Mouse (Mus musculus): Measurements from ENCODE around the gene Coq10a. TPM values are rescaled to one million over a fixed set of nuclear protein-coding genes. Genes with fewer than 3 reads are reported as not detected.
"Not testable (repeated sequence)": the region's sequence is repeated elsewhere in the genome, so short reads cannot be mapped to it uniquely, and the experiment has no call there.

Gene Coq10a
- polyA plus RNA-seq, 1 experiment, result 18.7 TPM

GRCm38 (mm10) chr10:128338415-128338814 is 30.4 kb downstream of the Coq10a start:
- Histone ChIP-seq H3K27ac (ENCODE audit: insufficient read depth, low read length) (peak overlapping the region; percentile 63), H3K4me3 (ENCODE audit: low read depth, low read length) (peak overlapping the region; percentile 98), H3K9ac (ENCODE audit: low read depth, poor library complexity, severe bottlenecking) (peak overlapping the region; percentile 92), H3K36me3 (ENCODE audit: control insufficient read depth, insufficient read depth, low read length, poor library complexity, severe bottlenecking) (peaks cover 23% of the 10 kb centered on the region), H3K9me3 (replicated peaks; ENCODE audit: control insufficient read depth, insufficient read depth, low read length, poor library complexity, severe bottlenecking) (no peaks in the 10 kb centered on the region), H3K27me3 (ENCODE audit: control insufficient read depth, insufficient read depth, low read length, poor library complexity, severe bottlenecking) (no peaks in the 10 kb centered on the region), H3K4me1 (ENCODE audit: control insufficient read depth, insufficient read depth, low read length) (no peaks in the 10 kb centered on the region)
- TF ChIP-seq EP300 (IDR thresholded peaks at IDR 0.05; ENCODE audit: insufficient read depth, low read depth, low read length) (no peak), POLR2A (IDR thresholded peaks at IDR 0.05; ENCODE audit: insufficient read depth, low read length) (no peak), CTCF (IDR thresholded peaks at IDR 0.05; ENCODE audit: low read depth, low read length) (no peak)

DNA sequence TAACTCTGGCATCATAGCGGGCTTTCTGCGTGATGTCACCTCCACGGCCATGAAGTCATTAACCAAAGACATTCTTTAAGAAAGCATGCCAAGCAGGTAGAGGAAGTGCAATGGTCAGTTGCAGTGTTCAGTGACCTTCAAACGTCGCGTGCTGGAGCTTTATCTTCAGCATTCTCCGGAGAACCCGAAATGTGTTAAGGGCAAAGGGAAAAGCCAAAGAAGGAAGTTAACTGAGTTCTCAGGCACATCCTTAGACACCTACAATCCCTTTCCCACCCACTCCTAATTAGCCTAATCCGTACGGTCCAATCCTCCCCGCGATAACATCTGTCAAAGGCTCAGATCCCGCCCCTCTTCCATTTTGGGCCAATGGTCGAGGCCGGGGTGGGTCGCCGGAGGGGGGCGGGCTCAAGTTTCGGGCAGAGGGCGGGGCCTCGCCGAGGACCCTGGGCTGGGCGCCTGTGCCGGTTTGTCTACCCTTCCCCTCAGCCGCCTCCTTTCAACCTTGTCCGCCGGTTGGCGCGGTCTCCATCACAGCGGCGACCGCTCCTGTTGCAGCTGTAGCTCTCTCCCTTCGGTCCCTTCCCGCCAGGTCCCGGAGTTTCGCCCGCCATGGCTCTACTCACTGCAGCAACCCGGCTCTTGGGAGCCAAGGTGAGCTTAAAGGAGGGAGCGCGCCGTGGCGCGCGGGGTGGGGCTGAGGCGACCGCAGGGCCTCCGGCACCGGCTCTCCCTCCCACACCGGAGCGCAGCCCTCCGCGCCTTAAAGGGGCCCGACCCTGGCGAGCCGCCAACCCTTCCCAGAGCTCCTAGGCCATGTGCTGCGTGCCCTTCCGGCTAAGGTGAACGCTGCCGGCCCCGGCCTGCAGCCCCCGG is 31.3 kb downstream of the Coq10a start, which contains the start of gene Cs:
Cs (plus strand) TSS at position 429 of the 876 bp plus-strand sequence.
- Histone ChIP-seq H3K4me1 (ENCODE audit: control insufficient read depth, insufficient read depth, low read length) (no peaks in the 10 kb centered on the region), H3K36me3 (ENCODE audit: control insufficient read depth, insufficient read depth, low read length, poor library complexity, severe bottlenecking) (peaks cover 21% of the 10 kb centered on the region), H3K9ac (ENCODE audit: low read depth, poor library complexity, severe bottlenecking) (peak within 1 kb of the TSS; percentile 92), H3K9me3 (replicated peaks; ENCODE audit: control insufficient read depth, insufficient read depth, low read length, poor library complexity, severe bottlenecking) (no peaks in the 10 kb centered on the region), H3K27ac (ENCODE audit: insufficient read depth, low read length) (peak within 1 kb of the TSS; percentile 77), H3K4me3 (ENCODE audit: low read depth, low read length) (peak within 1 kb of the TSS; percentile 99), H3K27me3 (ENCODE audit: control insufficient read depth, insufficient read depth, low read length, poor library complexity, severe bottlenecking) (no peaks in the 10 kb centered on the region)
- TF ChIP-seq EP300 (IDR thresholded peaks at IDR 0.05; ENCODE audit: insufficient read depth, low read depth, low read length) (no peak), CTCF (IDR thresholded peaks at IDR 0.05; ENCODE audit: low read depth, low read length) (no peak), POLR2A (IDR thresholded peaks at IDR 0.05; ENCODE audit: insufficient read depth, low read length) (peak; percentile 88)

- H3K4me1 ChIP-seq (ENCODE audit: control insufficient read depth, insufficient read depth, low read length), result no peaks in the 10 kb centered on the region
- no peak overlapping the region for H3K4me3 ChIP-seq (ENCODE audit: low read depth, low read length)
- no peaks in the 10 kb centered on the region for H3K9me3 ChIP-seq (replicated peaks; ENCODE audit: control insufficient read depth, insufficient read depth, low read length, poor library complexity, severe bottlenecking)
- no peak overlapping the region for H3K27ac ChIP-seq (ENCODE audit: insufficient read depth, low read length)
- TF ChIP-seq POLR2A (IDR thresholded peaks at IDR 0.05; ENCODE audit: insufficient read depth, low read length) (no peak), CTCF (IDR thresholded peaks at IDR 0.05; ENCODE audit: low read depth, low read length) (no peak), EP300 (IDR thresholded peaks at IDR 0.05; ENCODE audit: insufficient read depth, low read depth, low read length) (no peak)
- peak overlapping the region; percentile 57 for H3K9ac ChIP-seq (ENCODE audit: low read depth, poor library complexity, severe bottlenecking)
- H3K36me3 ChIP-seq (ENCODE audit: control insufficient read depth, insufficient read depth, low read length, poor library complexity, severe bottlenecking), result peaks cover 14% of the 10 kb centered on the region
- no peaks in the 10 kb centered on the region for H3K27me3 ChIP-seq (ENCODE audit: control insufficient read depth, insufficient read depth, low read length, poor library complexity, severe bottlenecking)
Observed at GRCm38 (mm10) chr10:128336597-128336996, 32.2 kb downstream of the Coq10a start.

- TF ChIP-seq CTCF (IDR thresholded peaks at IDR 0.05; ENCODE audit: low read depth, low read length), result no peak
- TF ChIP-seq POLR2A (IDR thresholded peaks at IDR 0.05; ENCODE audit: insufficient read depth, low read length), result no peak
- no peak for TF ChIP-seq EP300 (IDR thresholded peaks at IDR 0.05; ENCODE audit: insufficient read depth, low read depth, low read length)
- Histone ChIP-seq H3K4me3 (ENCODE audit: low read depth, low read length) (no peak overlapping the region), H3K9me3 (replicated peaks; ENCODE audit: control insufficient read depth, insufficient read depth, low read length, poor library complexity, severe bottlenecking) (no peaks in the 10 kb centered on the region), H3K27ac (ENCODE audit: insufficient read depth, low read length) (no peak overlapping the region), H3K9ac (ENCODE audit: low read depth, poor library complexity, severe bottlenecking) (no peak overlapping the region; the same call in 1 of the 2 replicates), H3K36me3 (ENCODE audit: control insufficient read depth, insufficient read depth, low read length, poor library complexity, severe bottlenecking) (peaks cover 10% of the 10 kb centered on the region), H3K4me1 (ENCODE audit: control insufficient read depth, insufficient read depth, low read length) (no peaks in the 10 kb centered on the region), H3K27me3 (ENCODE audit: control insufficient read depth, insufficient read depth, low read length, poor library complexity, severe bottlenecking) (no peaks in the 10 kb centered on the region)
Observed at GRCm38 (mm10) chr10:128336195-128336594, 32.6 kb downstream of the Coq10a start.

GRCm38 (mm10) chr10:128335582-128335981 is 33.2 kb downstream of the Coq10a start:
- H3K9me3 ChIP-seq (replicated peaks; ENCODE audit: control insufficient read depth, insufficient read depth, low read length, poor library complexity, severe bottlenecking), result no peaks in the 10 kb centered on the region
- H3K4me1 ChIP-seq (ENCODE audit: control insufficient read depth, insufficient read depth, low read length), result no peaks in the 10 kb centered on the region
- H3K9ac ChIP-seq (ENCODE audit: low read depth, poor library complexity, severe bottlenecking), result no peak overlapping the region
- H3K4me3 ChIP-seq (ENCODE audit: low read depth, low read length), result no peak overlapping the region
- TF ChIP-seq CTCF (IDR thresholded peaks at IDR 0.05; ENCODE audit: low read depth, low read length) (no peak), EP300 (IDR thresholded peaks at IDR 0.05; ENCODE audit: insufficient read depth, low read depth, low read length) (no peak), POLR2A (IDR thresholded peaks at IDR 0.05; ENCODE audit: insufficient read depth, low read length) (no peak)
- H3K27me3 ChIP-seq (ENCODE audit: control insufficient read depth, insufficient read depth, low read length, poor library complexity, severe bottlenecking), result no peaks in the 10 kb centered on the region
- no peak overlapping the region for H3K27ac ChIP-seq (ENCODE audit: insufficient read depth, low read length)
- H3K36me3 ChIP-seq (ENCODE audit: control insufficient read depth, insufficient read depth, low read length, poor library complexity, severe bottlenecking), result peaks cover 7% of the 10 kb centered on the region

DNA sequence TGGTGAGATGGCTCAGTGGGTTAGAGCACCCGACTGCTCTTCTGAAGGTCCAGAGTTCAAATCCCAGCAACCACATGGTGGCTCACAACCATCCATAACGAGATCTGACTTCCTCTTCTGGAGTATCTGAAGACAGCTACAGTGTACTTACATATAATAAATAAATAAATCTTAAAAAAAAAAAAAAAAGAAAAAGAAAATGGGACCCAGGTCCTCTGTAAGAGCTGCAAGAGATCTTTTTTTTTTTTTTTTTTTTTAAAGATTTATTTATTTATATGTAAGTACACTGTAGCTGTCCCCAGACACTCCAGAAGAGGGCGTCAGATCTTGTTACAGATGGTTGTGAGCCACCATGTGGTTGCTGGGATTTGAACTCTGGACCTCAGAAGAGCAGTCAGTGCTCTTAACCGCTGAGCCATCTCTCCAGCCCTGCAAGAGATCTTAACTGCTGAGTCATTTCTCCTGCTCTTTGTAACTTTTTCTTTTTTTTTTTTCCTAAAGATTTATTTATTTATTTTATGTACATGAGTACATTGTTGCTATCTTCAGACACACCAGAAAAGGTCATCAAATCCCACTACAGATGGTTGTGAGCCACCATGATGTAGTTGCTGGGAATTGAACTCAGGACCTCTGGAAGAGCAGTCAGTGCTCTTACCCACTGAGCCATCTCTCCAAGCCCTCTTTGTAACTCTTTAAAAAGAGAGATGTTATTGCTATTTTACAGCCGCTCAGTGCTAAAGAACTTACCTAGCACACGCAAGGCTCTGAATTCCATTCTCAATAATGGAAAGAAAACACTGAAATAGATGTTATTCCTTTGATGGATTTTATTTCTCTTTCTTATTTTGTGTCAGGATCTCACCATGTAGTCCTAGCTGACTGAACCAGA is 36.2 kb downstream of the Coq10a start:
- not testable (repeated sequence) for H3K9ac ChIP-seq (ENCODE audit: low read depth, poor library complexity, severe bottlenecking); H3K4me3 ChIP-seq (ENCODE audit: low read depth, low read length); H3K4me1 ChIP-seq (ENCODE audit: control insufficient read depth, insufficient read depth, low read length); H3K9me3 ChIP-seq (replicated peaks; ENCODE audit: control insufficient read depth, insufficient read depth, low read length, poor library complexity, severe bottlenecking); H3K27ac ChIP-seq (ENCODE audit: insufficient read depth, low read length); H3K36me3 ChIP-seq (ENCODE audit: control insufficient read depth, insufficient read depth, low read length, poor library complexity, severe bottlenecking); H3K27me3 ChIP-seq (ENCODE audit: control insufficient read depth, insufficient read depth, low read length, poor library complexity, severe bottlenecking)
